Mouse (Mus musculus): ENCODE measurements around the gene Coa5. TPM values are rescaled to one million over a fixed set of nuclear protein-coding genes. Genes with fewer than 3 reads are reported as not detected.

The Coa5 gene
- 25.6 and 26.0 TPM in 2 replicates for total RNA-seq (2015; ENCODE audit: low replicate concordance)
- 11.6 and 17.6 TPM in 2 replicates for total RNA-seq (2017; ENCODE audit: low replicate concordance)

DNA sequence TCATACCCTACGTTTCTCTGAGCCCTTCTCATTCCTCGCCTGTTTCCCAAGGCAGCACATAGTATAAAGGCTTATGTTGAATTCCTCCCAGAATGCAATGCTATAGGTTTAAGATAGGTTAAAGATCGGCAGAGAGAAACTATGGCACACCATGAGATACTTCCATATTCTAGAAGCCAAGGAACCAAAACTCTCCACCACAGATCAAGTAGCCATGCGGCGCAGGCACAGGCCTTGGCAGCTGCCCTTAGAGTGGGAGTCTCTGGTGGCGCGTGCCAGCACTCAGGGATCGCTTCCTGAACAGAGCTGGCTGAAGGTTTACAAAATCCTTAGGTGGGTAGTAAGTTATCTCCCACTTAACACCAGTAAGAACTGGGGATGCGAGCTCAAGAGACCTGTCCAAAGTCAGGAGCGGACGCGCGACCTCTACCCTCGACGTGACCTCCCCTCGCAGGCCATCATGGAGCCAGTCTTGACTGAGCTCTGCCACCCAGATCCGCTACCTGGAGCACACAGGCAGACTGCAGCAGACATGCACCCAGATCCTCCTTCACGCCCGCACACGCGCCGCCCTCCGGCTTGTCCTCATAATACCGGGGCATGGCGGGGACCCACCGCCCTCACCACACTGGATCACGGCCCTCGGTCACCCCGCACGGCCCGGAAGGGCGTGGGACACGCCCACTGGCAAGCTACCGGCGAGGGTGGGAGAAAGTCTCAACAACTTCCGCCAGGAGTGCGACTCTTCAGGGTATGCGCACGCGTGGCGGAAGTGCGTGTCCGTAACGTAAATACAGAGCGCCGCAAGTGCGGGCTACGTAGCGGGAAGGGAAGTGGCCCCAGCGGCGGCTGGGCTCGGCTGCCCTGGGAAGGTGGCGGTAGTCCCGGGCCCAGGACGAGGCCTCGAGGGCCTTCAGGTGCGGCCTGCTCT lies at the start of gene Coa5, which contains the start of gene Unc50:
Gene Coa5, minus strand, starts transcription at position 738 of the 931 bp plus-strand sequence.
Gene Unc50, plus strand, starts transcription at position 774 of the 931 bp plus-strand sequence.
- peak; percentile 94 for ATAC-seq (replicated peaks; ENCODE audit: low FRiP score, poor library complexity, severe bottlenecking)

DNA sequence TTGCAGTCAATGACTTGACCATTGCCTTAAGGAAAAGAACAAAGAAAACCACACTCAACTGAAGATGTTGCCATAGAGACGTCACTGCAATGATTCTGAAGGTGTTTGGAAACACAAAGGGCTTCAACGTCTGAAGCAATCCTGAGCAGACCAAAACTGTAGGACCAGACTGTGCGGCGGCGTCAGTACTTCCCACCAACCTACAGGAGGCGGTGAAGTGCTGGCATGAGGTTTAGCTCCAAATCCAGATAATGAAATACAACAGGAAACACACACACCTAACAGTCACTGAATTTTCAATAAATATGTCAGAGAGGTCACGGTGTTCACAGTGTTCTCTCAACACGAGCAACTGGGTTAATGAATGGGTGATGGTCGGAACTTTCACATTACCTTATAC lies 49.2 kb upstream of the Coa5 start:
- ATAC-seq (replicated peaks; ENCODE audit: low FRiP score, poor library complexity, severe bottlenecking): peak; percentile 83

DNA sequence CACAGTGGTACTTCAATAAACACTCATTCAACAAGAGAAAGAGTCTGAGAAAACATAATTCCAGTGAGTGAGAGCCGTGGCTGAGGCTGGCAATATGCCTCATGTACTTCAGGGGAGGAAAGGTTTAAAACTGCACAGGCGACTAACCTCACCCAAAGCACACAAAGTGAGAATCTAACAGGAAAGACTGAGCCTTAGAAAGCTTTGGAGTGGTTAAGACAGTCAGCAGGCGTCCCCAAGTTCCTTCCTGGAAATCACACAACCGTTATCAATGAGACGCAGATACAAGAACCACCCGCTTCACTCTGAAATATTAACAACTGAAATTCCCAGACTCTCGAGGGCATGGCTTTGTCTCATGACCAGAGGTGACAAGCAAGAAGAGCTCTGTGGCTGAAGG lies 48.5 kb upstream of the Coa5 start:
- 0 out of 2 replicates have a peak, but pooled peaks have one; percentile 52 for ATAC-seq (replicated peaks; ENCODE audit: low FRiP score, poor library complexity, severe bottlenecking)

DNA sequence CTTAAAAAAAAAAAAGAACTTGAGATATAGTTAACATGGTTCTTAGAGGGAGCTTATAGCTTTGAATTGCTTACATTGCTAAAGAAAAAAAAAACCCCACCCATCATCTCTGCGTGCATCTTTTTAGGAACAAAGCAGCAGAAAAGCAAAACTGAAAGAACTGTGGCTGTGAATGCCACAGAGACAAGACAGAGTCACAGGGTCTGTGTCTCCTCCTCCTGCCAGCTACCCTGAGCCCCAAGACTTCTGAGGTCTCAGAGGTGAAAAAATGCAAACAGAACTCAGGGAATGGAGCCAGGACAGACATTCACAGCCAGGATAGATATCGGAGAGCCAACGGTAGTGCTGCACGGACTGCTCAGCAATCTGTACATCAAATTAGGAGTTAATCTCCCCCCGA lies 48.0 kb upstream of the Coa5 start:
- no peak for ATAC-seq (replicated peaks; ENCODE audit: low FRiP score, poor library complexity, severe bottlenecking)

DNA sequence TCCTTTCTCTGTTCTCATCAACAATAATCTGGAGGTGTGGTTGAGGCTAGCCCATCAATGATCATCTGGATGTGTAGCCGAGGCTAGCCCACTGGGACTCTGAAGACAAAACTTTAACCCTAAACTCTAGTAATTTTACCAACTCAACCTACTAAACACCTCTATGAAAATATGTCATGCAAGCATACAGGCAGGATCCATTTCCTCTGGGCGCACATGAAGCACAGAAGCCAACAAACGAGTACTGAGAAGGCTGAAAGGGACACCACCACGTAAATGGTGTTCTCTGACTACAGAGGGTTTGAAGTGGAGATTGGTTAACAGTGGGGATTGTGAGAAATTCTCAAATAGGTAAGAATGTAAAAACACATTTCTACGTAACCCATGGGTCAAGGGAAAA lies 47.3 kb upstream of the Coa5 start:
- no peak for ATAC-seq (replicated peaks; ENCODE audit: low FRiP score, poor library complexity, severe bottlenecking)

DNA sequence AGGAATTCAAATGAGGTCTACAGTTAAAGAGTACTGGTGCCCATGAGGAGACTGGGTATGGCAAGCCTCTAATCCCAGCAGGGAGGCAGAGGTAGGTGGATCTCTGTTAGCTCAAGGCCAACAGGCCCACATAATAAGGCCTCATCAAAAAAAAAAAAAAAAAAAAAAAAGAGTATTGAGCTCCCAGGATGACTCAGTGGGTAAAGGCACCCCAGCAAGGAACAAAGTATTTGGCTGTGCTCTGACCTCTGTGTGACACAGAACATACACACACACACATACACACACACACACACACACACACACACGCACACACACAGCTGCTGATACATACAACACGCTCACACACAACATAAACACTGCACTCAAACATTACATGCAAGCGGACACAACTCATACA lies 45.4 kb upstream of the Coa5 start:
- ATAC-seq (replicated peaks; ENCODE audit: low FRiP score, poor library complexity, severe bottlenecking): no peak

DNA sequence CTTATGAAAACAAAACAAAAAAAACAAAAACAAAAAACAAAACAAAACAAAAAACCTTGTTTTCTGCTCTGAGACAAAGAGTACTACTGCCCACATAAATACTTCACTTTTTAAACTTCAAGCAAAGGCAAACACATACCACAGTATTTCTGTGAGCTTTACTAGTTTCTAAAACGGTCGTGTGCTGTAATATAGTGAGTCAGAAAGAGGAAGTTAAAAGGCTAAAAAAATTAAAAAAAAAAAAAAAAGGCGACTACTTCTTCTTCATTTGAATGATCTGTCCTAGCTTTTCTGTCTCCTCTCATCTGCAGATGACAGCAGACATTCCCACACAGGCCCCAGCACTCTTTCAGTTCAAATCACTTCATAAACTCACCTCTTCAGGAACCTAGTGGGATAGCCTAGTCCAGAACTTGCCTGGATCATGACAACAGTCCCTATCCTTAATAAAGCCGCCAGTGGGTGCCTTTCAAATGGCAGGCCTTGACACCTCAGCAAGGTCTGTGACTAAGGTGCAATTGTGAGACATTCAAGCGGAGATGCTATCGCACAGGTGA lies 44.8 kb upstream of the Coa5 start:
- no peak for ATAC-seq (replicated peaks; ENCODE audit: low FRiP score, poor library complexity, severe bottlenecking)

DNA sequence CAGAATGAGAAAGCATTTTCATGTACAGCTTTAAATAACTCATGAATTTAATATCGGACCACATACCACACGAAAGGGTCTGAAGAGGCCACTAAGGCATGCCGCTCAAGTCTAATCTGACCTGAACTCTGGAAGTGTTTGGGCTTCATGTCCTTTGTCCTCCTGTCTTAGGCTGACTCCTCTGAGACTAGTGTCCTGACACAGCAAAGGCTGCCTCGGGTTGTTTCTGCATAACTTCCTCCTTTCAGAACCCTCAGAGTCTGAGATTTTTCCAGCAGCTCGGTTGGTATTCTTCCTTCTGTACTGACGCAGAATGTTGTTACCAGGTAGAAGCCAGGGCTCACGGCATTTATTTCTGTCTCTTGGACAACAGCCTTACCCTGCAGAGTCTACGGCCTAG lies 44.1 kb upstream of the Coa5 start:
- ATAC-seq (replicated peaks; ENCODE audit: low FRiP score, poor library complexity, severe bottlenecking): no peak

DNA sequence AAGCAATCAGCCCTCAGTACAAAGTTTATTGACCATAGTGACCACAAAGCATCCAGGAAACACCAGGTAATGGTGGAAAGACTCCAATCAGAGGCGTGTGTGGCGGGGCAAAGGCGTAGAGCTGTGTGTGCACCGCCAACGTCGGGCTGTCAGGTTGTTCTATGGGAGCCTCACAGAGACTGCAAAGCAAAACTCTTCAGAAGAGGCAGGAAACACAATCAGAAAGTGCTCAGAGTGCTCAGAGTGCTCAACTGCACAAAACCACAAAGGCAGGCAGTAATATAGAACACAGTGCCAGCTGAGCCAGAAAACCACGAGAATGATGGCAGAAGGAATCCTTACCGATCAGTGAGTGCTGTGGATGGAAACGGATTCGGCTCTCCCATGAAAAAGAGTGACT lies 43.3 kb upstream of the Coa5 start:
- ATAC-seq (replicated peaks; ENCODE audit: low FRiP score, poor library complexity, severe bottlenecking): no peak

DNA sequence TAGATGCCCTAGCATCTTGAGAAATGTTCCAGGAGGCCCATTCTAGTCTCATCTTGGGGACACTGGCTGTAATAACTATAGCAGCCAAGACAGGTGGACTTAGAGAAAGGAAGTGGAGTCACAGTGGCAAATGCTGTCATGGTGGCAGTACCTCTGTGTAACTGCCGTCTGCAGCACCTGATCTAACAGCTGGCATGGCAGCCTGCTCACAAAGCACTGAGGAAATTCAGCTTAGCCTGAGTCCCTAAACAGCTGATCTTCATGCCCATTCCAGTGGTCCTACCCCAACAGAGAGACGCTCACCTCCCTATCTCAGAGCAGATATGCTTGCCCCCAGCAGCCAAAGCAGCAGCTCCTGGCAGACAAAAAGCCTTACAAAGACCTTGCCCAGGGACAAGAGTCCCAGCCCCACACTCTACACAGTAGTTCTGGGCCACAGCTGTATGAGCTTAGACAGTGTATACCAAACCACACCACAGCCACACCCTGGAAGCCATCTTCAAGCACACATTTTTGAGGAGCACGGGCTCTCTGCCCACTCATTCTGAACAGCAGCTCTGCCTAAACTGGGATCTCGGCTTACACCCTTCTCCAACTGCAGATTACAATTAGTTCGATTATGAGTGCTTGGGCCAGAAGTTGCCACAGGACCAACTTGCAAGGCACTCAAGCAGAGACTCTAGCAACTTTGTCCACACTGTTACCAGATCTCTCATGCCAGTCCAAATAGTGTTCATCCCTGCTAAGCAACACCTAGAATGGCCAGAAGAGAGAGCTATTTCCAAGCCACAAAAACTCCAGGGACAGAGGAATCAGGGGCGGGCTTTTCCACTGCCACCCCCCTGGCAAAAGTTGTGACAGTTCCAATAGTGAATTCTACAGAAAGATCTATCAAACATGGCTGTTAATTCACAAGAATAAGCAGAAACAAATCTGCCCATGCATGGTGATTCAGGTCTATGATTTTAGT lies 41.6 kb upstream of the Coa5 start:
- ATAC-seq (replicated peaks; ENCODE audit: low FRiP score, poor library complexity, severe bottlenecking): no peak

DNA sequence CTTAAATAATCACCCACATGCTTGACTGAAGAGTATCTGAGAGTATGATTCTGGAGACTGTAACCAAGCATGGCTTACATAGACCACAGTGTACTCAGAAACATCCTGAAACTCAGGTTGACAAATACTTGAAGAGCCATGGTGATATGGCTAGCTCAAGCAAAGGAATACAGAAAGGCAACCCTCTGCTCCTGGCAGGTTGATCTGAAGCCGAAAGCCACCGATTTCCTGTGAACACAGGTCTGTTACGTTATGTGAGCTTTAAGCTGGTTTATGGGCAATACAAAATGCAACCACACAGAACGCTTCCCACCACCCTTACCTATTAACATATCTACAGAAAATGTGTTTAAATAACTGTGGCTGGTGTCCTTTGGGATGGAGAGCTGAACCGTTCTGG lies 39.1 kb upstream of the Coa5 start:
- no peak for ATAC-seq (replicated peaks; ENCODE audit: low FRiP score, poor library complexity, severe bottlenecking)

DNA sequence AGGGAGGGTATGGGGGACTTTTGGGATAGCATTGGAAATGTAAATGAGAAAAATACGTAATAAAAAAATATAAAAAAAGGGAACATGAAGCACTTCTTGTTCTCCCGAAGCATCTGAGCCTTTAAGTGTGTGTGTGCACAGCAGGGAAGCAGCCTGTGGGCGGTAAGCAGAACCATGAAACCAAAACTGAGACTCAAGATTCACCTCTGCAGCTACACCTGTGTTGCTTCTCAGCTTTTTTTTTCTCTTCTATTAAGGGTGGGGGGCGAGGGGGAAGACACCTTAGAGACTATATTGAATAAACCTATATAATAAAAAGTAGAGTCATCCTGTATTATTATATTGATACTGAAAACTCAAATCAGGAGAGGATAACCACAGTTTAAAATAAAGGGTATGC lies 37.9 kb upstream of the Coa5 start:
- ATAC-seq (replicated peaks; ENCODE audit: low FRiP score, poor library complexity, severe bottlenecking): no peak

DNA sequence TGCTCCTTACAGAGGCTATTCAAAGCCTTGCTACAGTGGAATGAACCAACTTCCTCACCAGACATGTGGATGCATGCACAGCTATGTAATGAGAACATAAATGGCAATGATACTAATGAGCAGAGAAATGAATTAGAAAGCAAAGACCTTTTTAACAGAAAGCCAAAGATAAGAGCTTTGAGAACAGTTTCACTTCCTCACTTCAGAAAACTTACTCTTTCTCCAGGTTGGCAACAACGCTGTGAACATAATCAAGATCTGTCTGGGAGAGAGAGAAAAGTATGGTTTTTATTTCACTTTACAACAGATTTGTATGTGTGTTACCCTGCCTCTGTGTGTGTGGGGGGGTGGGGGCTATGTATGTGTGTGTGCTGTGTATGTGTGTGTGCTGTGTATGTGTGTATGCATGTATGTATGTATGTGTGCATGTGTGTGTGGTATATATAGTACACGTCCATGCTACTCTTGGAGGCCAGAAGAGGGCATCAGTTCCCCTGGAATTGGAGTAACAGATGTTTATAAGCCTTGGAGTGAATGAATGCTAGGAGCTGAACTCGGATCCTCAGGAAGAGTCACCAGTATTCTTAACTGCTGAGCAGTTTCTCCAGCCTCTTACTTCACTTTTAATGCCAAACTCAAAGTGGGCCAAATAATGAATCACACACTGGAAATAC lies 36.6 kb upstream of the Coa5 start:
- ATAC-seq (replicated peaks; ENCODE audit: low FRiP score, poor library complexity, severe bottlenecking): no peak

DNA sequence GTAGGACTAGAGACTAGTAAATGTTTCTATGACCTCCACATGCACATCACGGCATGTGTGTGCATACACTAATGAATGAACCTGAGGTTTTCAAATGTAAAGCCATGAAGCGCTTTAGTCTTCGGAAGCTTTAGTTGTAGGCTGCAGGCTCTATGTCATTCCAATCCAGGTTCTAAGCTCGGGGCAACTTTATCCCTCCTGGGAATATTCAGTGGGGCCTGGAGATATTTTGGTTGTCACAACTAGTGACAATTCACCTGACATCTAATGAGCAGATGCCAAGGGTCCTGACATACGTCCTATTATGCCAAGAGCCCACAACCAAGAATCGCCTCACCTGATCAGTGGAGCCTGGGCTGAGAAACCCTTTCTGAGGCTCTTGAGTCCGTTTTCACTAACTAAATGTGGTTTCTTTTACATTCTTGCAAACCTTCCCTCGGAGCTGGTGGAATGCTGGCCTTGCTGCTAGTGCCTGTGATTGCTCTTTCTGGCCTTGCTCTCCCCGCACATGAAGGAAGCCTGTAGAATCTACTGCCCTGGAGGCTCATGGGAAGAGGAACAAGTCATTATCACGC lies 35.1 kb upstream of the Coa5 start:
- no peak for ATAC-seq (replicated peaks; ENCODE audit: low FRiP score, poor library complexity, severe bottlenecking)

DNA sequence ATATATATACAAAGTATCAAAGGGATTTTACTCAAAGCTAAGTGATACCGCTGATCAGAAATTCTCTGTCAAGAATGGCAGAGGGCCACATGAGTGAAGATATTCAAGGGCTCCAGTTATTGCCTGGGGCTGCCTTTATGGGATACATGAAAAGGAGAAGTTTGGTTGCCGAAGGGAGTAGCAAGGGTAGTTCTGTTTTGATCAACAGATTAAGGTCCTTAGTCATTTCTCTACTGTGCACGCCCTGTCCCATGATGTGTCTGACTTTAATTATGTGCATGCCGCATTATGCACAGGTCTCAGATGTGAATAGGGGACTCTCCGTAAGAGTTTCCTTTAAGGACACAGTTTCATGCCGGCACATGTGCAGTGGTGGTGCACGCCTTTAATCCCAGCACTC lies 27.6 kb upstream of the Coa5 start:
- ATAC-seq (replicated peaks; ENCODE audit: low FRiP score, poor library complexity, severe bottlenecking): no peak

DNA sequence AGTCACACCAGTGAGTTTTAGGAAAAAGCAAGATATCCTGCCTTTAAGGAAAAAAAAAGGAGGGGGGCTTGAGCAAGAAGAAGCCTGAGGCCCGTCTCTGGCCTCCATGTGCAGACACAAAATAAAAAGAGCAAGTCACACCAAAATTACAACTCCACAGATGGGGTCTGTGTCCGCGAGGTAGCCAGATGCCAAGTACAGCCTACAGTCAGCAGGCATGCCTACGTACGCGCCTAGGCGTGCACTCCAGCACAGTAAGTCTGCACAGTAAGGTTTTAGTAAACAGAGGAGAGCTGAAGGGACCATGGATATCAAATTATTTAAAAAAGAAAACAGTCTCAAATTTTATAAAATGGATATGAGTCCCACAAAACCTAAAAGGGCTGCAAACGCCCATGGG lies 21.4 kb upstream of the Coa5 start:
- no peak for ATAC-seq (replicated peaks; ENCODE audit: low FRiP score, poor library complexity, severe bottlenecking)

DNA sequence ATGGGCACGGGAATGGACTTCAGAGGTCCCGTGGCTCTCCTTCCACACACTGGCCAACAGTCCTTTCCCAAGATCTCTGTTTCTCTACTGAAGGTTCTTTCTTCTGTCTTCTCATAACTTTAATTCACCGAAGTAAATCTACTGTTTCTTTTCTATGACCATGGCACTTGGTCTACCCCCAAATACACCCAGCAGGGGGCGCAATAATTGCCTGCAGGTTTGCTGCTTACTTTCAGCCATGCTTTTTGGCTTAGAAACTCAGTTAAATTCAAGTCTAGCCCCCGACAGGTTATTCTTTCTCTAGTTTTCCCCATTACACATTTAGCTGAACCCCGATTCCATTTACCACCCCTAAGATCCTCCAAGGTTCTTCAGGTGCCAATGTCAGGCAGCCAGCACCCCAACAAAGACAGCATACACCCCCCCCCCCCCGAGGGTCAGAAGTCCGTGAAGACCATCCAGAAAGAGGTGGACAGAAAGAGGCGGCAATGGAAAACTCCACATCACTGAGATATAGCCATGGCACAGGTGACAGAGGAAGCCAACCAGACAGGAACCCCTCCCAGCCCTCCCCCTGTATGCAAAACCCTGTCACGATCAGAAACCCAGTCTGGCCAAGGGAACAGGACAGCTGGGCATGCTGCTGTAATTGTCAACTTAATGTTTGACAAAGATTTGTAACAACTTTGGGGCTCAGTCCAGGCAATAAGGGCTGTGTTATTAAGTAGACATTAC lies 18.6 kb upstream of the Coa5 start:
- ATAC-seq (replicated peaks; ENCODE audit: low FRiP score, poor library complexity, severe bottlenecking): no peak

Measured in erythroid progenitor cell, adult 5-6 weeks (primary cell).